Mouse (Mus musculus) right cerebral cortex, postnatal 10 days (tissue): ENCODE data around the gene Cxcl12.
A peak's percentile ranks its signal among the peaks of the same experiment; 100 is the strongest.

Experiments used
- DNase-seq, 2 experiments: peaks; one replicate each; pipeline ENCODE4 v3.0.0; 2021; ENCODE audit warnings: low spot score in 2 of 2

Cxcl12 gene

DNA sequence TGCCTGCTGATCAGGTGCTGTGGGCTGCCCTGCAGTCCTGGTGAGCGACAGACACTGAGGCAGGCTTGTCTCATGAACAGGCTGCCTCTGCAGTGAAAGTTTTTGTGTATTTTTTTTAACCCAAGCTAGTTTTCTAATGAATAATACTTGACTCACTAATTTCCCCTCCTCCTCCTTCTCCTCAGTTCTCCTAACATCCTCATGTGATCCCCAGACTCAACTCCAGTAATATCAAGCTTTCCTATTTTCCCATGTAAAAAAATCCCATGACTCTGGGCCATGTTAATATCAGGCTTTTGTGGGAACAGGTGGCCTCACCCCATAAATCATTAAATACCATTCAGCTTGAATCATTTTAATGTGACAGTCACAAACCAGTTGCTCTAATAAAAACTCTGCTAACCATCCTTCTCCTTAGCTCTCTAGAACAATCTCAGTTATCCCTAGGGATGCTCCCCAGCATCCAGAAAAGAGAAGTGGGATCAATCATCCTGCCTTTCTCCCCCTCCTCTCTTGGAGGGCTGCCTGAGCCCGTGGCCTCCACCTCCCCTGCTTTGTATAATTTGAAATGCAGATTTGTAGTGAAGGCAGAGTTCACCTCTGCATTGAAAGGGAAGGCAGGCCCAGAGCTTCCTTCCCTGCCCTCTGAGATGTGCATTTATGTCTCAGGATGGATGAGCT lies 6.9 kb downstream of the Cxcl12 start:
- DNase-seq, result no peak

DNA sequence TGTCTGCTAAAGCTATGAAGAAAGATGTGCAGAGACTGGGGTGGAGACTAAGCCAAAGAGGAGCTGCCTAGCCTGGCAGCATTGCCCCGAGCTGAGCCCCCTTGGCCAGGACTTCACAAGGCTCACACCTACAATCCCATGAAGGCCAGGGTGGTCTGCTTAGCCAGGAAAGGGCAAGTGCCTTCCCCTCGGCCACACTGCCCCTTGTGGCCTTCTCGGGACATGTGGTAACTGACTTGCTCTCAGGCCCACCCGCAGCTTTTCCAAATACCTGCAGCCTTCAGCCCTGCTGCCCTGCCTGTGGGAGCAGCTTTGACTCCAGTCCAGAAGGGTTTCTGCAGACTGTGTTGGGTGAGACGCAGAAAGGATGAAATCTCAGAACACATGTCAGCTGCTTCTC lies 8.1 kb downstream of the Cxcl12 start:
- DNase-seq, result no peak

GRCm38 (mm10) chr6:117180303-117180702 lies 12.0 kb downstream of the Cxcl12 start:
- no peak for DNase-seq

DNA sequence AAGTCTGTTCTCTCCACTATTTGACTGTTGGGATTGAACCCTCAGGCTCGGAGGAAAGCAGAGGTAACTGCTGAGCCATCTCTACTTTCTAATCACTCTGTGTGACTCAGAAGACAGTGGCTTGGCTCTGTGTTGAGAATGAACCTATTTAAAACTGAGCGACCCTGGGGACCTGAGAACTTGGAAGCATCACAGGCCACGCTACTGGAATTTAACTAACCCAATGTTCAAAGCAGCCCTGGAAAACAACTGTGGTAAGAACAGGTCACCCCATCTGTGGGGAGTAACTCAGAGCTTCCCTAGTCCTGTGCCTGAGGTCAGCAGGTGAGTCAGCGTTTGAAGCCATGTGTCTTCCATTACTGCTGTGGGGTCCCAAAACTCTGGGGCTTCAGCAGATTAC lies 17.0 kb downstream of the Cxcl12 start:
- DNase-seq, result no peak

- DNase-seq, result no peak
Measured at GRCm38 (mm10) chr6:117190453-117190852, 22.1 kb downstream of the Cxcl12 start.

GRCm38 (mm10) chr6:117191741-117192140 lies 23.4 kb downstream of the Cxcl12 start:
- DNase-seq, result no peak

GRCm38 (mm10) chr6:117192678-117193077 lies 24.3 kb downstream of the Cxcl12 start:
- no peak for DNase-seq

DNA sequence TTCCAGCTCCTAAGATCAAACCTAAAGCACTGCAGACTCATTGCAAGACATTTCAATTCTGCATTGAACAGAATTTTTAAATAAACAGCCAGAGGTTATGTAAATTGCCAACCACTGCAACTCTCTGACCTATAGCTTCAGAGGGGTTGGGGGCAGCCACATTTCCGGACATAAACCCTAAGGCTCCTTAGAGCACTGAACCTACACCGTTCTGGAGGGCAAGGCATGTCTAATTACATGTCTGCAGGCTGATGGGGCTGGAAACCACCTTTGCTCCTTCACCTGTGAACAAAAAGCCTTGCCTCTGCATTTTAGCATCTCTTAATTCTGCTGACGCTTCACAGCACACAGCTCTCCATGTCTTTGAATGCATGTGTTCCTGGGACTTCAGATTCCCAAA lies 26.9 kb downstream of the Cxcl12 start:
- no peak for DNase-seq

DNA sequence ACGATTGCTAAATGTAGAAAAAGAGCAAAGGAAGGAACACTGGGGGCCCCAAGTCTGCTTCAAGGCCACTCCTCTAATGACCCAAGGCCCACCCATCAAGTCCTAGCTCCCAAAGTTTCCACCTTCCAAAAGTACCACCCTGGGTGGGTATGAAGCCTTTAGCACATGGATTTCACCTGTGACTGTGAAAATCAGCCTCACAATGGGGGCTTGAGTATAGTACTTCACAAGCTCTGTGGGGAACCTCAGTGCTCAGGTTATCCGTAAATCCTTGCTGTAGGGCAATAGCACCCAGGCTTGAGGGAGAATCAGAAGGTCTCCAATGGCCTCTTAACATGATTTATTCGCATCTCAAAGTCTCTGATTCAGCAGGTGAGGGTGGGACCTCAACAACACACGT lies 30.5 kb downstream of the Cxcl12 start:
- DNase-seq, result no peak

DNA sequence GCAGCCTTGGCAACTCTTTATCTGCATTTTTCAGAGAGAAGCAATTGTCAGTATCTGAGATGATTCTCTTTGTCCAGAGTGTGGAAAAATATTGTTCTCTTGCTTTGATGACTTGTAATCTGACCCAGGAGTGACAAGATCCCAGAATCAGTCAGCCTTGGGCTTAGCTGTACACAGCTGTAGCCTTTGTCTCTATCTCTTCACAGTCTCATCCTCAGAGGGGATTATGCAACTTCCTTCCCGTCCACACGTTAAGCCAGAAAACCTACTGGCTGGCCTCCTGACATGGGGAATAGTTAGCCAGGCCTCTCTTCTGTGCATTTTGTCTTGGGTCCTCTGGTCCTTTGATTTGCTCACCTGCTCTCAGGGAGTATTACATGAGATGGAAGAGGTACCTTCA lies 31.4 kb downstream of the Cxcl12 start:
- DNase-seq, result no peak

DNA sequence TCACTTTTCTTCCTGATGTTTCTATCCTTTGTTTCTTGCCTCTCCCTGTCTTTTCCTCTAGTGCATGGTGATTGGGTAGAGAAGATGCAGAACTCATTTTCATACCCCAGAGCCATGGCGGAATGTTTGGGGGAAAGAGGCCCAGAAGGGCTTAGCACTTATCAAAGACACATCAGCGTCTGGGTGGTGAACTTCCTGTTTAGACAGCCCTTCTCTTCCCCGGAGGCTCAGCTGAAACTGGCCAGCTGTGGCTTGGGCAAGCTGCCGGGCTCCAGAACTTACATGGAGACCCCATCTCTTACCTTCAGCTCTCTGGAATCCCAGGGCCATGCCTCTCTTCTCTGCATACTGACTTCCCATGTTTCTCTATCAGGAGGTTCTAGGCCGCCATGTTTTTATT lies 32.6 kb downstream of the Cxcl12 start:
- no peak for DNase-seq

GRCm38 (mm10) chr6:117201396-117201795 lies 33.1 kb downstream of the Cxcl12 start:
- DNase-seq, result no peak

DNA sequence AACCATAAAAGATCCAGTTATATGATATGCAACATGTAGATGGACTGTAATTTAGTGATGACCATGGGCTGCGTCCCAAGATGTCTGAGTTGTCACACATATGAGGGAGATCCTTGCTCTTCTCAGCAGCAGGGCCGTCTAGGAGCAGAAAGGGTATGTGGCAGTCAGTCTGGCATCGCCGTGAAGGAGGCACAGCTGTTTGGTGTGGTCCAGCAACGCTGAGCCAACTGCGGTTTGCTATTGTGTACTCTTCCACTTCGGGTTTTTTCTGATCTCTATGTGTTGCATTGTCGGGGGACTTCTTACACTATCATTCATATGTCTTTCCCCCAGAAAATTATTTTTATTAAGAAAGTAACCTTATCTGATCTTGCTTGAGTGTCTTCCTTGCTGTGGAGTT lies 33.5 kb downstream of the Cxcl12 start:
- no peak for DNase-seq

DNA sequence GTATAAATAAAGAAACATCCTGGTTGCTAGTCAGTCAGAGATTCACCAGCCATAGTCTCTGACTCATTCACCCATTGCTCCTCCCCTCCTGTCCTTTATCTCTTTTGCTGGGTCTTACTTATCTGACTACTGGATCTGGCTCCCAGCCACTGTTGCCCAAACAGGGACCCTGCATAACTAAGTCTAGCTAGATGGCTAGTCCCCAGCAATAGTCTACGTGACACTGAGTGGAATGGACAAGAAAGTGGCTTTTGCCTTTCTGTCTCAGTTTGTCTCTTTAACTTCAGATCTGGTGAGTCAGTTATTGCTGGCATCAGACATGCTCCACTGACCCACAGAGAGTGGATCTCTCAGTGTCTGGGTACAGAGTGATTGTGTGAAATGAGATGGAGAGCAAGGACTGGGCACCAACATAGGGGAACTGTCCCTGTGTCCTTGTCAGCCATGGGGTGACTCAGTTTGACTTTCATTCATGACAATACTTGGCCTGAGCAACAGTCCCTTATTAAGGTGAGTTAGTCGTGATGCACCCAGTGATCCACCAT lies 34.6 kb downstream of the Cxcl12 start:
- DNase-seq, result no peak

- DNase-seq, result no peak
Measured at GRCm38 (mm10) chr6:117204112-117204511, 35.8 kb downstream of the Cxcl12 start.

DNA sequence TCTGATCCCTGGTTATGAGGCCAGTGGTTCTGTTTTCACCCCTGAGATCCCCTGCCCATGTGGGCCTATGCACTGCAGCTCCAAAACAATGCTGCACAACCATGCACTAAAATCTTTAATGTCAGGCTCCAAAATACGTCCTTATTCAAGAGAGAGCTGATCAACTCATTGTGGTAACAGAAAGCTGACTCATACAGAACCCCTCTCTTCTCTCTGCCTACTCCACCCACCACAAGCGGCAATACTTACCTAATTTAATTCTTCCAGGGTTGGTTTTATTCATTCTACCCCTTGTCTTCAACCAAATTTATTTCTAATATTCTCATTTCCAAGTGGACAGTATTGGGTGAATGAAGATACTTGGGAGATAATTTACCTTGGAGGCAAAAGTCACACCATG lies 38.5 kb downstream of the Cxcl12 start:
- DNase-seq, result no peak

- DNase-seq, result no peak
Measured at GRCm38 (mm10) chr6:117207289-117207688, 39.0 kb downstream of the Cxcl12 start.

- DNase-seq, result no peak
Measured at GRCm38 (mm10) chr6:117210086-117210485, 41.8 kb downstream of the Cxcl12 start.

GRCm38 (mm10) chr6:117210536-117210935 lies 42.2 kb downstream of the Cxcl12 start:
- no peak for DNase-seq

- no peak for DNase-seq
Measured at GRCm38 (mm10) chr6:117214506-117214905, 46.2 kb downstream of the Cxcl12 start.

- peak in 1 of 2 experiments; percentile 29 for DNase-seq
Measured at GRCm38 (mm10) chr6:117218442-117219299, 50.3 kb downstream of the Cxcl12 start.

DNA sequence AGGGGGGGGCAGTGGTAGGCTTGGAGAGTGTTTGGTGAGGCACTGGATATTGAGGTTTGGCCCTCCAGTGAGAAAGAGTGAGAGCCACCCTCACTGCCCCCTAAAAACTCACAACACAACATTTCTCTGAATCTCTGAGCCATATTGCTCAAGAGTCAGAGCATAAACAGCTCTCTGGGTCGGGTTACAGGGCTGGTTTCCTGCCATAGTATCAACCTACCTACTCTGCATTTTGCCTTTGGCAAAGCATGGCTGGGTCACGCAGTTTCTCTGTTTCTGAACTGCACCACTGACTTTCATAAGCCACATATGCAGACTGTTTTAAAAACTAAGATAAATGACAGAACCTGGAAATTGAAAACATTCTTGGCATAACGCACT lies 51.0 kb downstream of the Cxcl12 start:
- no peak for DNase-seq

- DNase-seq, result no peak
Measured at GRCm38 (mm10) chr6:117219911-117220481, 51.7 kb downstream of the Cxcl12 start.
